Mouse (Mus musculus): ENCODE results near the gene Anapc16. TPM values are rescaled to one million over a fixed set of nuclear protein-coding genes. Genes with fewer than 3 reads are reported as not detected.

The Anapc16 gene
- polyA plus RNA-seq, 1 experiment, result 127 TPM

- H3K4me3 ChIP-seq, result no peak overlapping the region
- no peak for TF ChIP-seq CEBPB (IDR thresholded peaks at IDR 0.05; ENCODE audit: insufficient read depth, poor library complexity, severe bottlenecking)
- TF ChIP-seq POLR2A (IDR thresholded peaks at IDR 0.05; ENCODE audit: insufficient read length, low read depth), result no peak
- no peak for TF ChIP-seq SRF (IDR thresholded peaks at IDR 0.05; ENCODE audit: control insufficient read depth, insufficient read length, low read depth)
- TF ChIP-seq E2F4 (IDR thresholded peaks at IDR 0.05; ENCODE audit: insufficient read depth), result no peak
- no peak for TF ChIP-seq MYOG (IDR thresholded peaks at IDR 0.05; ENCODE audit: control insufficient read depth in 1 of 3, insufficient read depth in 1 of 3, insufficient read length in 2 of 3, low read depth in 2 of 3)
- TF ChIP-seq REST (IDR thresholded peaks at IDR 0.05; ENCODE audit: insufficient read depth, insufficient read length), result no peak
- no peak for TF ChIP-seq MAX (IDR thresholded peaks at IDR 0.05; ENCODE audit: low read depth)
- no peak for TF ChIP-seq POLR2AphosphoS2 (IDR thresholded peaks at IDR 0.05; ENCODE audit: insufficient read length, low read depth)
- no peak for TF ChIP-seq USF1 (IDR thresholded peaks at IDR 0.05; ENCODE audit: low read depth)
- TF ChIP-seq TCF12 (IDR thresholded peaks at IDR 0.05; ENCODE audit: insufficient read depth, poor library complexity, severe bottlenecking), result no peak
- no peak for TF ChIP-seq MYOD1 (IDR thresholded peaks at IDR 0.05; ENCODE audit: control insufficient read depth in 1 of 3, insufficient read length in 2 of 3, low read depth in 2 of 3)
- no peak for TF ChIP-seq TCF3 (IDR thresholded peaks at IDR 0.05; ENCODE audit: insufficient read length, low read depth)
- no peaks in the 10 kb centered on the region for H3K36me3 ChIP-seq (ENCODE audit: control insufficient read depth, insufficient read depth)
- H3K79me2 ChIP-seq (ENCODE audit: control insufficient read depth, insufficient read depth), result no peaks in the 10 kb centered on the region
- H3K4me2 ChIP-seq (ENCODE audit: low read depth), result no peak overlapping the region
- no peak overlapping the region for H3ac ChIP-seq (ENCODE audit: control insufficient read depth, insufficient read length)
- H3K27me3 ChIP-seq (ENCODE audit: control insufficient read depth, insufficient read depth, insufficient read length), result no peaks in the 10 kb centered on the region
Measured at GRCm38 (mm10) chr10:60031562-60031961, 28.6 kb upstream of the Anapc16 start.

- Histone ChIP-seq H3ac (ENCODE audit: control insufficient read depth, insufficient read length) (no peak overlapping the region), H3K36me3 (ENCODE audit: control insufficient read depth, insufficient read depth) (no peaks in the 10 kb centered on the region), H3K27me3 (ENCODE audit: control insufficient read depth, insufficient read depth, insufficient read length) (no peaks in the 10 kb centered on the region), H3K4me3 (no peak overlapping the region), H3K4me2 (ENCODE audit: low read depth) (no peak overlapping the region), H3K79me2 (ENCODE audit: control insufficient read depth, insufficient read depth) (no peaks in the 10 kb centered on the region)
- TF ChIP-seq TCF12 (IDR thresholded peaks at IDR 0.05; ENCODE audit: insufficient read depth, poor library complexity, severe bottlenecking) (no peak), REST (IDR thresholded peaks at IDR 0.05; ENCODE audit: insufficient read depth, insufficient read length) (no peak), POLR2AphosphoS2 (IDR thresholded peaks at IDR 0.05; ENCODE audit: insufficient read length, low read depth) (no peak), MYOD1 (IDR thresholded peaks at IDR 0.05; ENCODE audit: control insufficient read depth in 1 of 3, insufficient read length in 2 of 3, low read depth in 2 of 3) (no peak), USF1 (IDR thresholded peaks at IDR 0.05; ENCODE audit: low read depth) (no peak), POLR2A (IDR thresholded peaks at IDR 0.05; ENCODE audit: insufficient read length, low read depth) (no peak), MAX (IDR thresholded peaks at IDR 0.05; ENCODE audit: low read depth) (no peak), TCF3 (IDR thresholded peaks at IDR 0.05; ENCODE audit: insufficient read length, low read depth) (no peak), CEBPB (IDR thresholded peaks at IDR 0.05; ENCODE audit: insufficient read depth, poor library complexity, severe bottlenecking) (no peak)
Measured at GRCm38 (mm10) chr10:60029387-60029786, 26.5 kb upstream of the Anapc16 start.

GRCm38 (mm10) chr10:60028979-60029378 lies 26.0 kb upstream of the Anapc16 start:
- H3ac ChIP-seq (ENCODE audit: control insufficient read depth, insufficient read length), result no peak overlapping the region
- TF ChIP-seq POLR2AphosphoS2 (IDR thresholded peaks at IDR 0.05; ENCODE audit: insufficient read length, low read depth) (no peak), POLR2A (IDR thresholded peaks at IDR 0.05; ENCODE audit: insufficient read length, low read depth) (no peak), USF1 (IDR thresholded peaks at IDR 0.05; ENCODE audit: low read depth) (no peak), TCF3 (IDR thresholded peaks at IDR 0.05; ENCODE audit: insufficient read length, low read depth) (no peak), SRF (IDR thresholded peaks at IDR 0.05; ENCODE audit: control insufficient read depth, insufficient read length, low read depth) (no peak), MYOD1 (IDR thresholded peaks at IDR 0.05; ENCODE audit: control insufficient read depth in 1 of 3, insufficient read length in 2 of 3, low read depth in 2 of 3) (no peak), CEBPB (IDR thresholded peaks at IDR 0.05; ENCODE audit: insufficient read depth, poor library complexity, severe bottlenecking) (no peak), TCF12 (IDR thresholded peaks at IDR 0.05; ENCODE audit: insufficient read depth, poor library complexity, severe bottlenecking) (no peak)
- H3K36me3 ChIP-seq (ENCODE audit: control insufficient read depth, insufficient read depth), result no peaks in the 10 kb centered on the region
- H3K79me2 ChIP-seq (ENCODE audit: control insufficient read depth, insufficient read depth), result no peaks in the 10 kb centered on the region
- H3K27me3 ChIP-seq (ENCODE audit: control insufficient read depth, insufficient read depth, insufficient read length), result no peaks in the 10 kb centered on the region
- H3K4me2 ChIP-seq (ENCODE audit: low read depth), result no peak overlapping the region
- H3K4me3 ChIP-seq, result no peak overlapping the region

- TF ChIP-seq POLR2A (IDR thresholded peaks at IDR 0.05; ENCODE audit: insufficient read length, low read depth) (no peak), CEBPB (IDR thresholded peaks at IDR 0.05; ENCODE audit: insufficient read depth, poor library complexity, severe bottlenecking) (no peak), POLR2AphosphoS2 (IDR thresholded peaks at IDR 0.05; ENCODE audit: insufficient read length, low read depth) (no peak), TCF12 (IDR thresholded peaks at IDR 0.05; ENCODE audit: insufficient read depth, poor library complexity, severe bottlenecking) (no peak), MAX (IDR thresholded peaks at IDR 0.05; ENCODE audit: low read depth) (no peak), USF1 (IDR thresholded peaks at IDR 0.05; ENCODE audit: low read depth) (no peak), E2F4 (IDR thresholded peaks at IDR 0.05; ENCODE audit: insufficient read depth) (no peak), MYOG (IDR thresholded peaks at IDR 0.05; ENCODE audit: control insufficient read depth in 1 of 3, insufficient read depth in 1 of 3, insufficient read length in 2 of 3, low read depth in 2 of 3) (no peak), SRF (IDR thresholded peaks at IDR 0.05; ENCODE audit: control insufficient read depth, insufficient read length, low read depth) (no peak), MYOD1 (IDR thresholded peaks at IDR 0.05; ENCODE audit: control insufficient read depth in 1 of 3, insufficient read length in 2 of 3, low read depth in 2 of 3) (no peak), REST (IDR thresholded peaks at IDR 0.05; ENCODE audit: insufficient read depth, insufficient read length) (no peak), TCF3 (IDR thresholded peaks at IDR 0.05; ENCODE audit: insufficient read length, low read depth) (no peak)
- no peaks in the 10 kb centered on the region for H3K36me3 ChIP-seq (ENCODE audit: control insufficient read depth, insufficient read depth)
- H3K4me3 ChIP-seq, result no peak overlapping the region
- H3K27me3 ChIP-seq (ENCODE audit: control insufficient read depth, insufficient read depth, insufficient read length), result no peaks in the 10 kb centered on the region
- no peaks in the 10 kb centered on the region for H3K79me2 ChIP-seq (ENCODE audit: control insufficient read depth, insufficient read depth)
- no peak overlapping the region for H3ac ChIP-seq (ENCODE audit: control insufficient read depth, insufficient read length)
- H3K4me2 ChIP-seq (ENCODE audit: low read depth), result no peak overlapping the region
Measured at GRCm38 (mm10) chr10:60028181-60028580, 25.2 kb upstream of the Anapc16 start.

GRCm38 (mm10) chr10:60027619-60028084 lies 24.7 kb upstream of the Anapc16 start:
- H3K4me2 ChIP-seq (ENCODE audit: low read depth), result no peak overlapping the region

More at GRCm38 (mm10) chr10:60027619-60028084, 24.7 kb upstream of the Anapc16 start:
- Histone ChIP-seq H3K27me3 (ENCODE audit: control insufficient read depth, insufficient read depth, insufficient read length) (no peaks in the 10 kb centered on the region), H3K36me3 (ENCODE audit: control insufficient read depth, insufficient read depth) (no peaks in the 10 kb centered on the region), H3K4me3 (no peak overlapping the region), H3K79me2 (ENCODE audit: control insufficient read depth, insufficient read depth) (no peaks in the 10 kb centered on the region), H3ac (ENCODE audit: control insufficient read depth, insufficient read length) (no peak overlapping the region)
- TF ChIP-seq SRF (IDR thresholded peaks at IDR 0.05; ENCODE audit: control insufficient read depth, insufficient read length, low read depth) (no peak), TCF3 (IDR thresholded peaks at IDR 0.05; ENCODE audit: insufficient read length, low read depth) (no peak), MYOG (IDR thresholded peaks at IDR 0.05; ENCODE audit: control insufficient read depth in 1 of 3, insufficient read depth in 1 of 3, insufficient read length in 2 of 3, low read depth in 2 of 3) (no peak), CEBPB (IDR thresholded peaks at IDR 0.05; ENCODE audit: insufficient read depth, poor library complexity, severe bottlenecking) (no peak), E2F4 (IDR thresholded peaks at IDR 0.05; ENCODE audit: insufficient read depth) (no peak), MAX (IDR thresholded peaks at IDR 0.05; ENCODE audit: low read depth) (no peak), USF1 (IDR thresholded peaks at IDR 0.05; ENCODE audit: low read depth) (no peak), POLR2AphosphoS2 (IDR thresholded peaks at IDR 0.05; ENCODE audit: insufficient read length, low read depth) (no peak)
